Mouse (Mus musculus) erythroblast, embryonic 14.5 days (primary cell): ENCODE data around the gene Psme3.

Source experiments
- GATA1 ChIP-seq: IDR thresholded peaks from 2 replicates; pipeline ENCODE4 v1.6.1; 2012; ENCODE audit warnings: low read length, inconsistent platforms, mixed read lengths
- TAL1 ChIP-seq: IDR thresholded peaks from 3 replicates; pipeline ENCODE4 v1.6.1; 2012; ENCODE audit warnings: low read length, inconsistent platforms, mixed read lengths

- no peak for TF ChIP-seq GATA1
- TF ChIP-seq TAL1 = no peak
These were observed 54.1 kb downstream of the Psme3 start for GRCm38 (mm10) chr11:101370141-101370540.
